Mouse (Mus musculus) embryo, embryonic 9.5 days (tissue): ENCODE data around the gene Crtc3.

Experiments
- DNase-seq: peaks from one replicate; pipeline ENCODE4 v3.0.0-alpha.2; 2017; ENCODE audit errors: extremely low spot score

Crtc3 gene

GRCm38 (mm10) chr7:80688556-80689220, at the start of gene Crtc3:
TSS of gene Crtc3 (minus strand) at chr7:80688877.
- DNase-seq: peak; percentile 83

DNA sequence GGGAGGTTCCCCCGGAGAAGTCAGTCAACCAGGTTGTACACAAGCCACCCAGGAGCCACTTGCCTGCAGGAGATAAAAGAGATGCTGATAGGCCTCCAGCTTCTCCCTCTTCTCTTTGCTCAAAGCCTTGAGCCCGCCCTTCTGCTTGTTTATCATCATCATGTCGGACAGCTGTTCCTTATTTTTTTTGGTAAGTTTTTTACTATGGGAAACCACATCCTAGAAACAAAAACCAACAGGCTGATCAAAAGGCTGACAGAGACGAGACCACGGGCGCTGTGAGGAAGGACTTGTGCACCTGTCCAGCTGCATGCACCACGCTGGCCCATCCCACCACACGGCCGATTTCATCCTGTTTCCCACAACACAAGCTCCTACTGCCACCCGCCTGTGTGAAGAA, 47.5 kb upstream of the Crtc3 start:
- DNase-seq: no peak

DNA sequence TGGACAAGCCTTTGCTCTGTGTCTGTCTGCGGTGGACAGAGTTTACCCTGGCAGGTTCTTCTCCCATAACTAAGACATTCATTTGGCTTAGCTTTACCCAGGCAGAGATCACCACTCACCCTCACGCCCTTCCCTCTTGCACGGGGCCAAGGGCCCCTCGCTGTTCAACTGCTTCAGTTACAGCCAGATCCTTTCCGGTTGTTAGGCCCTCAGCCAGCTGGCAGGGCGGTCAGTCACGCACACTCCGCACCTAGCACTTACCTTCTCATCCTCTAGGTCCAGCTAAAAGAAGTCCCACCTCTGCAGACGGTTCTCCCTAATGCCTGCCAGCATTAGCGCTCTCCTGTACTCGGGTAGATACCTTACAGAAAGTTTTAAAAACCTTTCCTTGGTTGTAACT, 44.3 kb upstream of the Crtc3 start:
- no peak for DNase-seq

GRCm38 (mm10) chr7:80729662-80730061, 41.0 kb upstream of the Crtc3 start:
- DNase-seq: peak; percentile 67

- no peak for DNase-seq
Observed at GRCm38 (mm10) chr7:80721041-80721440, 32.4 kb upstream of the Crtc3 start.

DNA sequence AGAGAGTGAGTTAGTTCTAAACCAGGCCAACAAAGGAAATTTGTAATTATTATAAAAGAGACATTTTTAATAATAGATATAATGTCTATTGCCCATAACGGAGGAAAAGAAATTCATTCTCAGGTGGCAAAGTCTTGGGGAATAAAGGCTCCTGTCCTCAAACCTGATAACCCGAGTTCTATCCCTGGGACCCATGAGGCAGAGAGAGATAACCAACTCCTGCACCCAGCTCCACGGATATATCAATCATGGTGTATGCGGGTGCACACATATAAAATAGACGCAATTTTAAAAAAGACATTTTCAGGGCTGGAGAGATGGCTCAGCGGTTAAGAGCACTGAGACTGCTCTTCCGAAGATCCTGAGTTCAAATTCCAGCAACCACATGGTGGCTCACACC, 30.9 kb upstream of the Crtc3 start:
- DNase-seq: no peak

DNA sequence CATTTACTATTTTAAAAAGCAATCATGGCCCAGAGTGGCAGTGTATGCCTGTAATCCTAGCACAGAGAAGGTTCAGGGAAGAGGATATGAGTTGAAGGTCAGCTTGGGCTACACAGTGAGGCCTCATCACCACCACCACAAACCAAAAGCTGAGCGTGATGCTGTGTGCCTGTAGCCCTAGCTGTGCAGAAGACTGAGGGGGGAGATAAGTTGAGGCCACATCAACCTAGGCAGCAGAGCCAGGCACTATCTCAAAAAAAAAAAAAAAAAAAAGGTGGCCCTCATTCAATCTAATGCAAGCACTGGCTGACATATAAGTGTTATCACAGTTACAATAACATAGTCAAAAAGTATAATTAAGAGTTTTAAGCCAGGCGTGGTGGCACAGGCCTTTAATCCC, 30.4 kb upstream of the Crtc3 start:
- DNase-seq: no peak

DNA sequence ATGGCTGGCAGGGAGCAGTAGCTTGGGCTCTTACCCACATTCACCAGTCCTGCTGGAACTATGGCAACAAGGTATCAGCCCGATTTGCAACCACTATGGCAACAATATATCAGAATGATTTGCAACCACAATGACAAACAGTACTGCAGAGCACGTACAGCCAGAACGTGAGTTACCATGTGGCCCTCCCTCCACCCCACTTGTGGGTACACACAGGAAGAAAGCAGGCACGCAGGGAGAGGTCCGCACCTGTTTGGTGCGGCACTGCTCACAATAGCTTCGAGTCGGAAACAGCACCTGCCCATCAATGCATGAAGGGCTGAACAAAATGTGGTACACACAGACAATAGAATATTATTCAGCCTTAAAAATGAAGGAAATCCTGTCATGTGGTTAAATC, 29.8 kb upstream of the Crtc3 start:
- DNase-seq: no peak

DNA sequence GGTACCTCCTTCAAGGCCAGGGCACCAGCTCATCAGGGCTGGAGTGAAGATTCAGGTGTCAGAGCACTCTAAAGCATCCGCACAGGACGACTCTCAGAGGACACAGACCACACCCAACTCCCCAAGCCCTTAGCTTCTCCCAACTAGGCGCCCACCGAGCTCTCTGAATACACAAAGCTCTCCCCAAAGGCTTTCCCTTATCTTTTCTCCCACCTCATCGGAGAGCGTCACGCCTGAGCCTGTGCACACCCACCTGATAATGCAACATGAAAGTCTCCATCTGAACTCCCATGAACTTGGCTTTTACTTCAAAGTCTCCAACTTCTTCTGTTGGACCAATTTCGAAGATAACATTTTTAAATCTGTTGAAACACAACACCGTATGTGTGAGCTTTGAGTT, 28.1 kb upstream of the Crtc3 start:
- DNase-seq: no peak

DNA sequence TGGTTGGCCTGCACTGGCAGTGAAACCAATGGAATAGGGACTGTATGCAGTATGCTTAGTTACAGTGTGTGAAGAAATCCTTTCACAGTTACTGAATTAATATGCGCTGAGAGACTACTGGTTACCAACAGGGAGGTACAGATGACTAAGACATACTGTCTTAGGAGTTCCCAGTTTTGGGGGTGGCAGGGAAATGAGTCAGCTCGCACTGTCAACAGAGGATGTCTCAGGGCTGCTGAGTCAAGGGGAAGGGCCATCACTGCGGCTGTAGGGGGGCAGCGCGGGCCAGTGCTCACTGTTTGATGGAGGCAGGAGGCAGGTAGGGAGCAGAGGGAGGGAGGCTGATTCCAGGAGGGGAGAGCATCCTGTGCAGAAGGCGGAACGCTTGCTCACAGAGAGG, 26.6 kb upstream of the Crtc3 start:
- DNase-seq: no peak

DNA sequence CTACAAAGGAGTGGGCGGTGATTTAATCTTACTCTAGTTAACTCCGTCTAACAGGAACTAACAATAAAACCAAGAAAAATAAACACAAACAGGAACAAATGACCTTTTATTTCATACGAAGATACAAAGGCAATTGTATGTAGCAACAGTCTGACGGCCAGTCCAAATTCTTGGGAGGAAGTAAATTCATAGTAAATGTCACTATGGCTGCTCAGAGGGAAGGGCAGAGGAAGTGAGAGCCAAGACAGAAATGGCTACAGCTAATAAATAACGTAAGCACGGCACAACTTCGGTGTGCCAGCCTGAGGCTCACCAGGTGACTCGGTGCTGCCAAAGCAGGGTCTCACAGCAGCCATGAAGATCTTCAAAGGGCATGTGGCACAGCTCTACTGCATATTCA, 22.8 kb upstream of the Crtc3 start:
- no peak for DNase-seq

- no peak for DNase-seq
Observed at GRCm38 (mm10) chr7:80710333-80710732, 21.7 kb upstream of the Crtc3 start.

GRCm38 (mm10) chr7:80704066-80704465, 15.4 kb upstream of the Crtc3 start:
- no peak for DNase-seq

- no peak for DNase-seq
Observed at GRCm38 (mm10) chr7:80702510-80702909, 13.8 kb upstream of the Crtc3 start.

- no peak for DNase-seq
Observed at GRCm38 (mm10) chr7:80699709-80700108, 11.0 kb upstream of the Crtc3 start.

GRCm38 (mm10) chr7:80698940-80699339, 10.3 kb upstream of the Crtc3 start:
- DNase-seq: no peak

DNA sequence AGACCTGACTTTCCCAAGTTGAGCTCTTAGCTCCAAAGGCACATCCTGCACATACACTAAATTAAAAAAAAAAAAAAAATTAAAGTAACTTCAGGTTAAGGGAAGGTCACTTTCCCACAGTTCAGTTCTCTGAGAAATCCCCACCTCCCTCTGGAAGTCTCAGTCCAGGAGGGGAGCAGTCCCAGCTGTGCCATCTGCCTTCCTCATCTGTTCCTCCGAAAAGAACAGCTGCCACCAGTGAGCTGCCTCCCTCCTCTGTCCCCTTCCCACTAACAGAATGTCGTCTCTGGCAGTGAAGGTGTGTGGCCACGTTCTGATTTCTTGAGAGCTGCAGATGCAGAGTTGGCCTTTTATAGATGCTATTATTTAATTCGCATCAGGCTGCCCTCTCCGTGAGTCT, 9.2 kb upstream of the Crtc3 start:
- no peak for DNase-seq

- DNase-seq: no peak
Observed at GRCm38 (mm10) chr7:80696903-80697302, 8.2 kb upstream of the Crtc3 start.

DNA sequence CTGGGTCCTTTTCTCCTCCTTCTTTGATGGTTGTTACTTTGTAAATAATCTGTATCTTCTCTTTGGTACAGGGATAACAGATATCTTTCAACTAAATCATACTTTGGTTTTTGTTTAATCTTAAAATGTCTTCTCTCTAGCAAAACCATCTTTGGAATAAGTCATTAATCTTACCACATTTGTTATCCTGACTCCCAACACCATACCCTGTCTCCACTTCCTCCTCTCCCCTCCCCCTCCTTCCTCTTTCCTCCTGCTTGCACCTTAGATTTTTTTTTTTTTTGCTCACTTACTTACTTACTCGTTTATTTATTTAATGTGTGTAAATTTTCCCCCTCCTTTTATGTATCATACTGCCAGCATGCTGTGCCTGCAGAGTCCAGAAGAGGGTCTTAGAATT, 7.7 kb upstream of the Crtc3 start:
- no peak for DNase-seq

GRCm38 (mm10) chr7:80692472-80692871, 3.8 kb upstream of the Crtc3 start:
- no peak for DNase-seq

DNA sequence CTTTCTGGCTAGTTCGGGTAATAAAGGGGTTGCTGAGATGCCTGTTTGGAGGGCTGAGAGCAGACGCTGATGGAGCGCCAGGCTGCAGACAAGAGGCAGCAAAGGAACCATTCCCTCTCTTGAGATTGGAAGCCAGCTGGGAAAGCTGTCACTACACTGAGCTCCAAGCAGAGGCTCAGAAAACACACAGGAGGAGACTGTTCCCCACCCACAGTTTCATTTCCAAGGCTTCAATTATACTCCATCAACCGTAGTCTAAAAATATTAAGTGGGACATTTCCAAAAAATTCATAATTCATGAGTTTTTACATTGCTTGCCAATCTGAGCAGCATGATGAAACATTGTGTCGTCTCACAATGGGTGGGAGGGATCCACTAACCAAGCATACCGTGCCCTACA, 2.5 kb upstream of the Crtc3 start:
- DNase-seq: no peak

DNA sequence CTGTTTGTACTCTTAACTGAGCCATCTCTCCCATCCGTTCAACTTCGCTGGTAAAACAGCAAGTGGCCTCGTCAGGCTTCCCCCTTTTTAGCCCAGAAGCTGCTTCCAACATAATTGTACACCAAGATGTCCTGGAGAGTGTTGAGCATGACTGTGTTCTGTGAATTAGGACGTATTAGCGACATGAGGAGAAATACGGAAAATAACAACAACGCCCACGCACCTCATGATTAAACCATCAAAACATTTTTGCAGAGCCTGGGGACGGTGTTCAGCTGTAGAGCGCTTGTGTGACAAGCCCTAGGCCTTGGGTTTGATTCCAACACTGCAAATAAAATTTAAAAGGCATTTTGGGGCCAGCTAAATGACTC, 529 bp upstream of the Crtc3 start:
- no peak for DNase-seq

DNA sequence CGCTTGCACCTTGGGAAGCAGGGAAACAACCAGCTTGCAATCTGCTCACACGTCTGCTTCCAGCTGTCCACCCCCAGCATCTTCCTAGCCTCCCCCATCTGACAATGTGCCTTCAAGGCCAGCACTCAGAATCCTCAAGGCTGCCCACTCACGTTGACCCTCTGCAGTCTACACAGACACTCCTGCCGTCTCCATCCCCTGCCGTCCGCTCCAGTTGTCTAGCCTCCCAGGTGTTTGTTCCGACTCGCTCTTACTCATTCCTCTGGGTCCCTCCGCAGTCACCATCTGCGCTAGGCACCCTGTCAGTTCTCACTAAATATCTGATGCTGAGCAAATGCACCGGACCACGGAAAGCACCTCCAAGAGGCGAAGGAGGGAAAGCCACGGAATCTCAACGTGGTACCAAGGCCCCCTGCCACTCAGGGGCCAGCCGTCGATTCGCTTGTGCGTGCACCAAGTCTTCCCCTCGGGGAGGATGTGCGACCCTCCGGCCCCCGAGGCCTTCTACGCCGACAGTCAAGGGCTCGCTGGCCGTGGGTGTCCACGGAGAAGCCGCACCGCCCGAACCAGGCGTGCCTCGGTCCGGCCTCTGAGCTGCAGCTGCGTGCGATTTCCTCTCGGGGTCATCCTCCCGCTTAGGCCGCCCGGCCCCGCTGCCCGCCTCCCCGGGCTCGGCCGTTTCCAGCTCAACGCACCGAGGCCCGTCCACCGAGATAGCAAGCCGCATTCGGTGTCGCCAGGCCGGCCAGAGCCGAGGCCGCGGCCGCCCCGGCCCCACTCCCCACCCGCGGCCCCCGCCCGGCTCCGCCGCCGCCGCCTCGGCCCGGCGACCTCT, 739 bp downstream of the Crtc3 start:
- DNase-seq: peak; percentile 75

DNA sequence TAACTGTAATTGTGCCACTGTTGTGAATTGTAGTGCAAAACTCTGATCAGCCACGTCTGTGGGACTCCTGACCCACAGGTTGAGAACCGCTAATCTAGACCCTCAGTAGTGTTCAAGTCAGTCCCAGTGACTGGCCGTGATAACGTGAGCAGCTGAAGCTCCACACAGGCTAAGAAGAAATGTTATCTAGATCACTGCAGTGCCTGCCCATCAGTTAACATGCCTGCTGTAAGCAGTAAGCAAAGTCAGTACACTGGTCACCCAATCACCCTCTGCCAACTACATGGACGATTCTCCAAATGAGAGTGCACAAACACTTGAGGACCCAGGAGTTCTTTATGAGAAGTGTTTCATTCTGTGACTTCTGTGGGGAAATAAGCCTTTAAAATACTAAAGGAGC, 3.0 kb downstream of the Crtc3 start:
- DNase-seq: no peak
